ENCODE assay signal across 18 mouse cellular contexts in genomic region chr5:101122914-101123313, GRCm38 (mm10).
"Had no signal": no experiment of that assay in that cellular context is flagged by ENCODE, and none has a peak within 500 bp of the region (broad histone marks: within the 10 kb centered on the region; RNA-seq: fewer than 3 reads in every experiment).

No protein-coding gene starts in this region.

- ATAC-seq: midbrain, embryonic 13.5 days; midbrain, embryonic 15.5 days had no signal

- H3K9ac ChIP-seq: lung, embryonic 14.5 days; midbrain, embryonic 13.5 days; midbrain, embryonic 15.5 days; neural tube, embryonic 13.5 days; neural tube, embryonic 15.5 days had no signal

- H3K27ac ChIP-seq: midbrain, embryonic 13.5 days; midbrain, embryonic 15.5 days; neural tube, embryonic 13.5 days; neural tube, embryonic 15.5 days had no signal

- H3K4me3 ChIP-seq: megakaryocyte, embryonic 14.5 days; midbrain, embryonic 13.5 days; midbrain, embryonic 15.5 days; neural tube, embryonic 13.5 days; neural tube, embryonic 15.5 days had no signal

- H3K27me3 ChIP-seq: megakaryocyte, embryonic 14.5 days had no signal

- H3K4me2 ChIP-seq: lung, embryonic 14.5 days; midbrain, embryonic 11.5 days; midbrain, embryonic 13.5 days; midbrain, embryonic 15.5 days; neural tube, embryonic 13.5 days; neural tube, embryonic 15.5 days had no signal

- H3K36me3 ChIP-seq: midbrain, embryonic 13.5 days; midbrain, embryonic 15.5 days; neural tube, embryonic 13.5 days; neural tube, embryonic 15.5 days had no signal

- DNase-seq: lung, adult 18-20 months; lung, embryonic 14.5 days; lung, postnatal 10 days; lung, postnatal 4 days; retina, postnatal 1 day; right cerebral cortex, adult 18-20 months; right cerebral cortex, postnatal 25 days; right cerebral cortex, postnatal 4 days; spleen, adult 18-20 months; thymus, adult 18-20 months; thymus, postnatal 14 days; thymus, postnatal 36 days had no signal

- H3K9me3 ChIP-seq: midbrain, embryonic 13.5 days; midbrain, embryonic 15.5 days; neural tube, embryonic 13.5 days; neural tube, embryonic 15.5 days had no signal

- H3K4me1 ChIP-seq: megakaryocyte, embryonic 14.5 days; midbrain, embryonic 13.5 days; midbrain, embryonic 15.5 days; neural tube, embryonic 13.5 days had no signal
